Mouse (Mus musculus) MEL (cell line): ENCODE measurements around the gene Dis3l2. TPM values are rescaled to one million over a fixed set of nuclear protein-coding genes. Genes with fewer than 3 reads are reported as not detected.

Source experiments
- DNase-seq: peaks from one replicate; pipeline ENCODE4 v3.0.0; 2011; ENCODE audit warnings: low read depth, low spot score
- H3K27ac ChIP-seq: 2 replicates; pipeline ENCODE4 v1.5.1; 2012; ENCODE audit warnings: low read depth, mild to moderate bottlenecking, control low read depth, low read length, moderate library complexity; ENCODE audit not compliant: control insufficient read depth
- H3K27me3 ChIP-seq, 2 experiments: fragments of 150-350 bp in 1 of 2; sonication (generic) in 1 of 2; 2 replicates each; pipeline ENCODE4 v1.6.1; 2012; ENCODE audit warnings: low read length in 2 of 2, mild to moderate bottlenecking in 2 of 2, improper control_type of control experiment in 1 of 2, moderate library complexity in 1 of 2; ENCODE audit not compliant: insufficient read depth in 2 of 2, control insufficient read depth in 1 of 2
- H3K36me3 ChIP-seq, 2 experiments: 2 replicates each; pipeline ENCODE4 v1.6.1; 2012 to 2014; ENCODE audit warnings: low read length in 2 of 2, improper control_type of control experiment in 1 of 2, inconsistent platforms in 1 of 2, mild to moderate bottlenecking in 1 of 2; ENCODE audit not compliant: insufficient read depth in 2 of 2, control insufficient read depth in 1 of 2
- H3K4me1 ChIP-seq, 2 experiments: fragments of 150-350 bp in 1 of 2; sonication (generic) in 1 of 2; 2 replicates each; pipeline ENCODE4 v1.6.1; 2012; ENCODE audit warnings: low read length in 2 of 2, improper control_type of control experiment in 1 of 2, mild to moderate bottlenecking in 1 of 2; ENCODE audit not compliant: insufficient read depth in 2 of 2, control insufficient read depth in 1 of 2
- H3K4me3 ChIP-seq, 2 experiments: fragments of 150-350 bp in 1 of 2; sonication (generic) in 1 of 2; 2 replicates each; pipeline ENCODE4 v1.5.1; 2012; ENCODE audit warnings: low read depth in 2 of 2, low read length in 2 of 2, mild to moderate bottlenecking in 2 of 2, moderate library complexity in 2 of 2, control low read depth in 1 of 2, improper control_type of control experiment in 1 of 2; ENCODE audit not compliant: control insufficient read depth in 1 of 2, insufficient read depth in 1 of 2
- H3K79me2 ChIP-seq: 2 replicates; pipeline ENCODE4 v1.6.1; 2012; ENCODE audit warnings: mild to moderate bottlenecking, low read length, moderate library complexity; ENCODE audit not compliant: control insufficient read depth, poor library complexity, insufficient read depth
- H3K9ac ChIP-seq: 2 replicates; pipeline ENCODE4 v1.6.1; 2012; ENCODE audit warnings: low read depth, mild to moderate bottlenecking, control low read depth, low read length, moderate library complexity; ENCODE audit not compliant: control insufficient read depth, poor library complexity, severe bottlenecking
- H3K9me3 ChIP-seq: fragments of 150-350 bp; sonication (generic); replicated peaks from 2 replicates; pipeline ENCODE4 v1.6.1; 2012; ENCODE audit warnings: mild to moderate bottlenecking, low read length, improper control_type of control experiment, moderate library complexity; ENCODE audit not compliant: insufficient read depth
- BHLHE40 ChIP-seq: IDR thresholded peaks from 2 replicates; pipeline ENCODE4 v1.6.1; 2012; ENCODE audit warnings: low read depth, mild to moderate bottlenecking, inconsistent platforms, low read length, improper control_type of control experiment, borderline replicate concordance
- CHD1 ChIP-seq: IDR thresholded peaks from 2 replicates; pipeline ENCODE4 v1.6.1; 2012; ENCODE audit warnings: low read depth, mild to moderate bottlenecking, inconsistent platforms, low read length, improper control_type of control experiment
- ELF1 ChIP-seq: IDR thresholded peaks from 2 replicates; pipeline ENCODE4 v1.6.1; 2014; ENCODE audit warnings: low read depth, mild to moderate bottlenecking, inconsistent platforms, low read length, improper control_type of control experiment, moderate library complexity
- ETS1 ChIP-seq: IDR thresholded peaks from 2 replicates; pipeline ENCODE4 v1.6.1; 2012; ENCODE audit warnings: low read depth, mild to moderate bottlenecking, inconsistent platforms, low read length, improper control_type of control experiment, moderate library complexity
- GATA1 ChIP-seq: IDR thresholded peaks from 2 replicates; pipeline ENCODE4 v1.6.1; 2011; ENCODE audit warnings: low read depth, low read length, improper control_type of control experiment
- HCFC1 ChIP-seq: IDR thresholded peaks from 2 replicates; pipeline ENCODE4 v1.6.1; 2012; ENCODE audit warnings: low read depth, mild to moderate bottlenecking, inconsistent platforms, low read length, improper control_type of control experiment, moderate library complexity
- MAZ ChIP-seq: IDR thresholded peaks from 2 replicates; pipeline ENCODE4 v1.6.1; 2012; ENCODE audit warnings: low read depth, mild to moderate bottlenecking, inconsistent platforms, low read length, improper control_type of control experiment
- MEF2A ChIP-seq: IDR thresholded peaks from 2 replicates; pipeline ENCODE4 v1.6.1; 2014; ENCODE audit warnings: low read depth, mild to moderate bottlenecking, inconsistent platforms, low read length, improper control_type of control experiment; ENCODE audit not compliant: poor library complexity, insufficient replicate concordance, severe bottlenecking; ENCODE audit errors: extremely low read depth
- MYC ChIP-seq: IDR thresholded peaks from 2 replicates; pipeline ENCODE4 v1.6.1; 2011; ENCODE audit warnings: low read depth, mild to moderate bottlenecking, low read length, improper control_type of control experiment, moderate library complexity
- POLR2AphosphoS5 ChIP-seq: IDR thresholded peaks from 2 replicates; pipeline ENCODE4 v1.6.1; 2012; ENCODE audit warnings: low read depth, borderline replicate concordance, mild to moderate bottlenecking, inconsistent platforms, low read length, moderate library complexity, mixed read lengths
- RAD21 ChIP-seq: IDR thresholded peaks from 2 replicates; pipeline ENCODE4 v1.6.1; 2011; ENCODE audit warnings: mild to moderate bottlenecking, low read depth, low read length, improper control_type of control experiment
- RCOR1 ChIP-seq: IDR thresholded peaks from 2 replicates; pipeline ENCODE4 v1.6.1; 2012; ENCODE audit warnings: low read depth, mild to moderate bottlenecking, inconsistent platforms, low read length, improper control_type of control experiment
- SIN3A ChIP-seq: IDR thresholded peaks from 2 replicates; pipeline ENCODE4 v1.6.1; 2012; ENCODE audit warnings: low read length, improper control_type of control experiment, inconsistent platforms
- SMC3 ChIP-seq: IDR thresholded peaks from 2 replicates; pipeline ENCODE4 v1.6.1; 2011; ENCODE audit warnings: low read depth, low read length, improper control_type of control experiment
- TBP ChIP-seq: IDR thresholded peaks from 2 replicates; pipeline ENCODE4 v1.8.0; 2011; ENCODE audit warnings: low read depth, low read length, improper control_type of control experiment
- TCF12 ChIP-seq: IDR thresholded peaks from 2 replicates; pipeline ENCODE4 v1.6.1; 2014; ENCODE audit warnings: low read depth, mild to moderate bottlenecking, inconsistent platforms, low read length, improper control_type of control experiment, moderate library complexity
- UBTF ChIP-seq: IDR thresholded peaks from 2 replicates; pipeline ENCODE4 v1.6.1; 2012; ENCODE audit warnings: low read depth, mild to moderate bottlenecking, inconsistent platforms, low read length, improper control_type of control experiment, moderate library complexity, borderline replicate concordance; ENCODE audit not compliant: insufficient read depth
- USF1 ChIP-seq: IDR thresholded peaks from 2 replicates; pipeline ENCODE4 v1.6.1; 2014; ENCODE audit warnings: low read depth, mild to moderate bottlenecking, inconsistent platforms, low read length, improper control_type of control experiment, moderate library complexity
- USF2 ChIP-seq, 2 experiments: IDR thresholded peaks; 2 replicates each; pipeline ENCODE4 v1.6.1; 2011 to 2012; ENCODE audit warnings: improper control_type of control experiment in 2 of 2, low read length in 2 of 2, borderline replicate concordance in 1 of 2, inconsistent platforms in 1 of 2, low read depth in 1 of 2, mild to moderate bottlenecking in 1 of 2; ENCODE audit not compliant: insufficient read depth in 1 of 2
- ZNF384 ChIP-seq: IDR thresholded peaks from 2 replicates; pipeline ENCODE4 v1.6.1; 2012; ENCODE audit warnings: low read depth, mild to moderate bottlenecking, inconsistent platforms, low read length, improper control_type of control experiment
- polyA plus RNA-seq, 2 experiments: library from polyadenylated mRNA; stranded (reverse) in 1 of 2; unstranded in 1 of 2; fragments of >175 nt in 1 of 2; fragments of >200 nt in 1 of 2; gene quantifications; 2 replicates each; pipeline versions ENCODE4 v1.2.1 to v1.2.4; 2012; ENCODE audit warnings: low replicate concordance in 2 of 2, low read depth in 1 of 2; ENCODE audit not compliant: insufficient read length in 2 of 2, insufficient read depth in 1 of 2, missing spikeins in 1 of 2
- total RNA-seq: library from RNA; depleted of rRNA; stranded (reverse); fragments of 300-350 nt; gene quantifications from 2 replicates; pipeline ENCODE4 v1.2.3, GENCODE M21; 2012

The Dis3l2 gene
- total and polyA plus RNA-seq, 3 experiments = 16.9 to 17.3 TPM; not detected in 1

- Histone ChIP-seq H3K79me2 (no peaks in the 10 kb centered on the region), H3K27ac (no peak overlapping the region), H3K9ac (no peak overlapping the region), H3K27me3 (no peaks in the 10 kb centered on the region), H3K4me1 (no peaks in the 10 kb centered on the region), H3K4me3 (no peak overlapping the region), H3K9me3 (no peaks in the 10 kb centered on the region), H3K36me3 (peaks cover 0 to 5% of the 10 kb centered on the region in 2 experiments; a peak in 2 of 4 replicates)
- TF ChIP-seq USF2 (IDR thresholded peaks at IDR 0.05; ENCODE audit: borderline replicate concordance in 1 of 2, insufficient read depth in 1 of 2, low read depth in 1 of 2, low read length in 2 of 2) (no peak), POLR2AphosphoS5 (no peak), SMC3 (no peak), SIN3A (no peak), MAZ (no peak), CHD1 (no peak), HCFC1 (no peak), MEF2A (no peak), TCF12 (no peak)
- DNase-seq = no peak
Observed at GRCm38 (mm10) chr1:86801241-86801640, 97.6 kb downstream of the Dis3l2 start.

GRCm38 (mm10) chr1:86811756-86812155 is 108.1 kb downstream of the Dis3l2 start:
- no peaks in the 10 kb centered on the region for H3K36me3 ChIP-seq
- no peak overlapping the region for H3K27ac ChIP-seq
- no peak for TF ChIP-seq RAD21
- TF ChIP-seq GATA1 = no peak
- TF ChIP-seq ZNF384 = no peak
- TF ChIP-seq ETS1 = no peak
- TF ChIP-seq MYC = no peak
- TF ChIP-seq USF1 = no peak
- TF ChIP-seq TBP = no peak
- TF ChIP-seq BHLHE40 = no peak
- no peak for TF ChIP-seq ELF1
- no peak for TF ChIP-seq SMC3
- TF ChIP-seq RCOR1 = no peak
- no peak for TF ChIP-seq UBTF
- DNase-seq = no peak
- no peaks in the 10 kb centered on the region for H3K4me1 ChIP-seq
- no peak overlapping the region for H3K9ac ChIP-seq
- H3K4me3 ChIP-seq = no peak overlapping the region
- no peaks in the 10 kb centered on the region for H3K9me3 ChIP-seq
- no peaks in the 10 kb centered on the region for H3K79me2 ChIP-seq
- H3K27me3 ChIP-seq = no peaks in the 10 kb centered on the region
